8 mouse cellular contexts compared by ENCODE assay signal in the genomic region with DNA sequence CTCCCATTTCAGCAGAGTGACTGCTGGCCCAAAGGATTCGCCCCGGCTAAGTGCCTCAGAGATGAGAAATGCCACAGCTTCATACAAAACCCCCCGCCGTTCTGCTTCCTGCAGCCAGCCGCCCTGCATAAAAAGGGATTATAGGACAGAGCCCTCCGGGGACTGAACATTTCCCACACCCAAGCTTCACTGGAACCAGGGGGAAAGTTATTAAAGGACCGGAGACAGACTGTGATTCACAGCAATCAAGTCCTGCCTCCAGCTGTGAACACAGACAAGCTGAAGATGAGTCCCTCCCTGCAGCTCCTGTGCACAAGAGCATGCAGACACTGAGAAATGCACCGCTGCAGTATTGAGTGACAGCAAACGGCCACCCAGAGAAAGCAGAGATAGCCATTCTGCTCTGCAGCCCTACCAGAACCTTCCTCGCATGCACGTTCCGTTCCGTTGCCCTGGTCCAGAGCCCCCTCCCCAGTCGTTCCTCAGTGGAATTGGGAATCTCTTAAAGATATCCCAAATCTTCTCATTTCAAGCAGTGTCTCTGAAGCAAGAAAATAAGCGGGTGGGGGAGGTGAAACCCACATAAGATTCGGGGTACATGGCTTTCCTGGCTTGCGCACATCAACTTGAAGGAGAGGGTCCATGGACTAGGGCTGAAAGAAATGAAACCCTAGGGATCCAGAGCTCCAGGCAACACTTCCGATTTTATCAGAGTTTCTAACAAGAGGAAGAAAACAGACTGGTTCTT. TPM values are rescaled to one million over a fixed set of nuclear protein-coding genes. Genes with fewer than 3 reads are reported as not detected.
DNase-seq lines count a peak whose midpoint lies in the region; ATAC-seq lines count a peak whose summit lies in the region.

No protein-coding gene starts in this region.

- H3K9me3 ChIP-seq in forebrain, embryonic 10.5 days: no peaks in the 10 kb centered on the region
- no peaks in the 10 kb centered on the region for H3K9me3 ChIP-seq in intestine, embryonic 15.5 days
- H3K9me3 ChIP-seq in neural tube, embryonic 14.5 days (ENCODE audit: control insufficient read depth, low read length): no peaks in the 10 kb centered on the region

- no peak overlapping the region for H3K9ac ChIP-seq in intestine, embryonic 15.5 days
- 0 out of 2 replicates have a peak overlapping the region, but pooled peaks have one; percentile 4 for H3K9ac ChIP-seq in neural tube, embryonic 14.5 days (replicated peaks; ENCODE audit: low read depth, low read length)

- no peaks in the 10 kb centered on the region for H3K36me3 ChIP-seq in forebrain, embryonic 10.5 days (replicated peaks)
- H3K36me3 ChIP-seq in intestine, embryonic 15.5 days: no peaks in the 10 kb centered on the region
- H3K36me3 ChIP-seq in neural tube, embryonic 14.5 days (ENCODE audit: control insufficient read depth, insufficient read depth, low read length): no peaks in the 10 kb centered on the region

- WGBS in forebrain, embryonic 10.5 days: 3% methylated on average over 18 of the region's 18 CpGs
- 9% methylated on average over 18 of the region's 18 CpGs for WGBS in intestine, embryonic 15.5 days
- WGBS in neural tube, embryonic 14.5 days: 5% methylated on average over 18 of the region's 18 CpGs

- peak; percentile 25 for DNase-seq in kidney, postnatal 10 days
- no peak for DNase-seq in kidney, adult 11 months
- DNase-seq in forebrain, embryonic 10.5 days (ENCODE audit: extremely low spot score, low spot score): peak; percentile 42
- DNase-seq in spleen, postnatal 36 days (ENCODE audit: low spot score in 2 of 2): no peak

- H3K27ac ChIP-seq in forebrain, embryonic 10.5 days: peak overlapping the region; percentile 2; the same call in 1 of the 2 replicates
- no peak overlapping the region for H3K27ac ChIP-seq in intestine, embryonic 15.5 days
- peak overlapping the region; percentile 1; the same call in 1 of the 2 replicates for H3K27ac ChIP-seq in neural tube, embryonic 14.5 days (ENCODE audit: low read depth, low read length)

- peaks cover 91% of the 10 kb centered on the region for H3K27me3 ChIP-seq in forebrain, embryonic 10.5 days (ENCODE audit: poor library complexity, severe bottlenecking)
- H3K27me3 ChIP-seq in intestine, embryonic 15.5 days (replicated peaks): peaks cover 17% of the 10 kb centered on the region
- H3K27me3 ChIP-seq in neural tube, embryonic 14.5 days (ENCODE audit: control insufficient read depth, insufficient read depth, low read length): peaks cover 5% of the 10 kb centered on the region; the same call in 1 of the 2 replicates

- H3K4me1 ChIP-seq in forebrain, embryonic 10.5 days: peaks cover 59% of the 10 kb centered on the region
- peaks cover 39% of the 10 kb centered on the region for H3K4me1 ChIP-seq in intestine, embryonic 15.5 days (replicated peaks)
- H3K4me1 ChIP-seq in neural tube, embryonic 14.5 days (ENCODE audit: control insufficient read depth, insufficient read depth, low read length): peaks cover 27% of the 10 kb centered on the region

- peak overlapping the region; percentile 43 for H3K4me3 ChIP-seq in forebrain, embryonic 10.5 days
- peak overlapping the region; percentile 20 for H3K4me3 ChIP-seq in intestine, embryonic 15.5 days (replicated peaks)
- H3K4me3 ChIP-seq in neural tube, embryonic 14.5 days (ENCODE audit: low read depth, low read length): 0 out of 2 replicates have a peak overlapping the region, but pooled peaks have one; percentile 11

- ATAC-seq in intestine, embryonic 15.5 days: no peak
- peak; percentile 48 for ATAC-seq in neural tube, embryonic 14.5 days (ENCODE audit: low read depth)
- ATAC-seq in megakaryocyte-erythroid progenitor cell, adult 5-6 weeks (replicated peaks; ENCODE audit: low FRiP score, low TSS enrichment, poor library complexity, severe bottlenecking): no peak
- ATAC-seq in cerebellum, adult (ENCODE audit: insufficient number of reproducible peaks, low FRiP score, low TSS enrichment): no peak

- peak overlapping the region; percentile 51 for H3K4me2 ChIP-seq in intestine, embryonic 15.5 days (replicated peaks)
- H3K4me2 ChIP-seq in neural tube, embryonic 14.5 days (ENCODE audit: low read depth, low read length): peak overlapping the region; percentile 39

RNA-seq across cellular contexts. Expression of a gene that starts 2.8 kb away (rescaled TPM):
- polyA plus RNA-seq in forebrain, embryonic 10.5 days (2016; fragmentation: Nextera tagmentation; extraction: Ambion mirVana): 5.4 and 7.3 TPM in 2 replicates
- polyA plus RNA-seq in intestine, embryonic 15.5 days (2015; fragmentation: Nextera tagmentation; extraction: Ambion mirVana): 16.4 and 18.5 TPM in 2 replicates
- 31.8 and 41.6 TPM in 2 replicates for polyA plus RNA-seq in neural tube, embryonic 14.5 days (2014; fragmentation: Nextera tagmentation; extraction: Ambion mirVana)
- total RNA-seq in megakaryocyte-erythroid progenitor cell, adult 5-6 weeks (2014; fragmentation: Nextera tagmentation): 0.69 and 3.6 TPM in 2 replicates
- 1.1 TPM in 1 of 2 replicates, not detected in the other for total RNA-seq in megakaryocyte-erythroid progenitor cell, adult 5-6 weeks (2017)

RNA-seq across cellular contexts. Expression of a gene that starts 20.5 kb away (rescaled TPM):
- polyA plus RNA-seq in forebrain, embryonic 10.5 days (2016; fragmentation: Nextera tagmentation; extraction: Ambion mirVana): 0.12 and 0.24 TPM in 2 replicates
- polyA plus RNA-seq in intestine, embryonic 15.5 days (2015; fragmentation: Nextera tagmentation; extraction: Ambion mirVana): 9.2 and 10.5 TPM in 2 replicates
- polyA plus RNA-seq in neural tube, embryonic 14.5 days (2014; fragmentation: Nextera tagmentation; extraction: Ambion mirVana): 0.20 and 0.32 TPM in 2 replicates
- total RNA-seq in megakaryocyte-erythroid progenitor cell, adult 5-6 weeks (2014; fragmentation: Nextera tagmentation): 0.07 TPM in 1 of 2 replicates, not detected in the other
- 0.38 TPM in 1 of 2 replicates, not detected in the other for total RNA-seq in megakaryocyte-erythroid progenitor cell, adult 5-6 weeks (2017)

RNA-seq across cellular contexts. Expression of a gene that starts 29.0 kb away (rescaled TPM):
- 31.0 and 37.2 TPM in 2 replicates for polyA plus RNA-seq in forebrain, embryonic 10.5 days (2016; fragmentation: Nextera tagmentation; extraction: Ambion mirVana)
- 31.4 and 32.0 TPM in 2 replicates for polyA plus RNA-seq in intestine, embryonic 15.5 days (2015; fragmentation: Nextera tagmentation; extraction: Ambion mirVana)
- 41.5 and 45.5 TPM in 2 replicates for polyA plus RNA-seq in neural tube, embryonic 14.5 days (2014; fragmentation: Nextera tagmentation; extraction: Ambion mirVana)
- 22.3 and 46.9 TPM in 2 replicates for total RNA-seq in megakaryocyte-erythroid progenitor cell, adult 5-6 weeks (2014; fragmentation: Nextera tagmentation)
- total RNA-seq in megakaryocyte-erythroid progenitor cell, adult 5-6 weeks (2017): 25.0 and 33.7 TPM in 2 replicates

RNA-seq across cellular contexts. Expression of a gene that starts 31.6 kb away (rescaled TPM):
- 2.9 and 4.2 TPM in 2 replicates for polyA plus RNA-seq in forebrain, embryonic 10.5 days (2016; fragmentation: Nextera tagmentation; extraction: Ambion mirVana)
- 84.7 and 123 TPM in 2 replicates for polyA plus RNA-seq in intestine, embryonic 15.5 days (2015; fragmentation: Nextera tagmentation; extraction: Ambion mirVana)
- 7.9 and 8.2 TPM in 2 replicates for polyA plus RNA-seq in neural tube, embryonic 14.5 days (2014; fragmentation: Nextera tagmentation; extraction: Ambion mirVana)
- total RNA-seq in megakaryocyte-erythroid progenitor cell, adult 5-6 weeks (2014; fragmentation: Nextera tagmentation): 3.8 TPM in 1 of 2 replicates, not detected in the other
- not detected in 2 replicates for total RNA-seq in megakaryocyte-erythroid progenitor cell, adult 5-6 weeks (2017)

RNA-seq across cellular contexts. Expression of a gene that starts 40.9 kb away (rescaled TPM):
- 12.0 and 12.1 TPM in 2 replicates for polyA plus RNA-seq in forebrain, embryonic 10.5 days (2016; fragmentation: Nextera tagmentation; extraction: Ambion mirVana)
- 51.5 and 54.5 TPM in 2 replicates for polyA plus RNA-seq in intestine, embryonic 15.5 days (2015; fragmentation: Nextera tagmentation; extraction: Ambion mirVana)
- 10.2 and 33.2 TPM in 2 replicates for polyA plus RNA-seq in neural tube, embryonic 14.5 days (2014; fragmentation: Nextera tagmentation; extraction: Ambion mirVana)
- 3.7 and 9.1 TPM in 2 replicates for total RNA-seq in megakaryocyte-erythroid progenitor cell, adult 5-6 weeks (2014; fragmentation: Nextera tagmentation)
- total RNA-seq in megakaryocyte-erythroid progenitor cell, adult 5-6 weeks (2017): 11.9 and 14.3 TPM in 2 replicates

Comparison
In these comparisons a context has a peak if more than half of its experiments do, and no peak if none do; other contexts are left out.
1. DNase-seq: peak in kidney, postnatal 10 days (single experiment) and forebrain, embryonic 10.5 days (single experiment); none in kidney, adult 11 months (single experiment) and spleen, postnatal 36 days (0 of 2).
2. Peak in every context shown above with its lines, with median percentiles within 50 percentile points of each other: H3K4me3 ChIP-seq.